Mouse (Mus musculus) 3134 (cell line): ENCODE data around the gene Ttll7.
A peak's percentile ranks its signal among the peaks of the same experiment; 100 is the strongest.

Experiments
- DNase-seq: peaks from one replicate; pipeline ENCODE4 v3.0.0-alpha.2; 2011; ENCODE audit warnings: low spot score; ENCODE audit not compliant: insufficient read length; ENCODE audit errors: extremely low read depth

Gene Ttll7

DNA sequence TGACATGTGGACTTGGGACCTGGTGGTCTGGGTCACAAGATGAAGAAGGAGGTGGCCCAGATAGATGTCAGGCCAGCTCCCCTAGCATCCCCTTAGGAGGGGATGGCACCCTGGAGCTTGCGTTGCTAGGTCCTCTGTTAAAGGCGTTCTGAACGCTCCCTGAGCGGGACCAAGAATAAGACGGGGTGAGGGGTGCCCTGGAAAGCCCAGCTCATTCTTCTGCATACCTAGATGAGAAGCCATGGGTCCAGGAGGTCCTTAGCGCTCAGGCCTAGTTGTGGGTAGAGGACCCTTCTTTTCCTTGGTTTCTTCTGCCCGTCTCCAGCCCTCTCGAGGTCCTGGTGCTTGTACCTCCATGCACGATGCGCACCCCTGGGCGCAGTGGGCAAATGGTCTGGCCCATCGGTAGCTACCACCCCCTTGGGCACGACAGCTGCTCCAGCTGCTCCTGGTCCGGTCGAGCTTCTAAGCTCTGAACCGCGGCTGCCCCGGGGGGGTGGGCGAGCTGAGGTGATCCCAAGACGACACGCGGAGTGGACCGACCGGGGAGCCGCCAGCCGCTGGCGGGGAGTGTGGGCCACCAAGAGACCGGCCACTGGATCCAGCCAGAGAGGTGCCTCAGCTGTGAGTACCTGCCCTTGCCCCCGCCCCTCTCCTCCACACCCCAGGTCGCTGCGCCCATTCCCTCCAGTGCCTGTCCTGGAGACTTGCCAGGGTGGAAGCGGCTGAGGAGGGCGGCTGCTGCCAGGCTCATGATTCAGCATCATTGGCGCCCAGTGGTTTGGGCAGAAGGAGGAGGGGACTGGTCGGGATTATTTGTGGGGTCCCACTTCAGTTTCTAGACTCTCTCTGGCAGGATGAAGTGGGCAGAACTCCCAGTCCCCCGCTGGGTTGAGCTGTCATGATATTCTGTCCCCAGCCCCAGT lies at the start of gene Ttll7:
Gene Ttll7, plus strand, starts transcription at position 402 of the 926 bp plus-strand sequence.
- peak; percentile 97 for DNase-seq

DNA sequence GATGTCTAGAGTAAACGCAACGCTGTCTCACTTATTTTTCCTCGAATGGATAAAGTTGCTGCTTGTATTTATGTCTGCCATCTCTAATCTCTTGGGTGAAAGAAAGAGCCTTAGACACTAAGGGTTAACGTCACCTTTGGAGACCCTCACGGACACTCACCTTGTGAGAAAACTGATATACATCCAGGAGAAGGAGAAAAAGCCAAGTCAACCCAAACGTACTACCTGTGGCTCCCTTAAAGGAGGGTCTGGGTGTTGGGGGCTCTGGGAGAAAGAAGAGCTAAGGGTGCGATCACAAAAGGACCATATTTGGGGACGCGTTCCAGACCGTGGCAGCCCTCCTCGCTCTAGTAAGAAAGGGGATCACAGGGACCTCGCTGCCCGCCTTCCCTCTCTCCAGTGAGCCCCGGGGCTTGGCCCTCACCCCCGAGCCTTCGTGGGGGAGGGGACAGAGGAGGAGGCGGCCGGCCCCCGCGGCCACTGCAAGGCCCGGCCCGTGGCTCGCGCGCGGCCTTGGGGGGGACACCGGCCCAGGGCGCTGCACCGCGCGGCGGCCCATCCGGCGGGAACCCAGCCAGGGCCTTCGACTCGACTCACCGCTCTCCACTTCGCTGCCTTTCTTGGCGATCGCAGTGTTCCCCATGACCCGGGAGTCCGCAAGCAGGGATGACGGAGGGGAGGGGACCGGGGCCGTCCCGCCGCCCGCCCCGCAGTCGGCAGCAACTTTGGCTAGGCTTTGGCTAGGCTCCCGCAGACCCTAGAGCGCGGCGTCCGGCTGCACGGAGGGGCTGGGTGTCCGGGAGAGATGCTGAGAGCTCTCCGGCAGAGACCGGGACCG lies 39.9 kb upstream of the Ttll7 start:
- peak; percentile 68 for DNase-seq

DNA sequence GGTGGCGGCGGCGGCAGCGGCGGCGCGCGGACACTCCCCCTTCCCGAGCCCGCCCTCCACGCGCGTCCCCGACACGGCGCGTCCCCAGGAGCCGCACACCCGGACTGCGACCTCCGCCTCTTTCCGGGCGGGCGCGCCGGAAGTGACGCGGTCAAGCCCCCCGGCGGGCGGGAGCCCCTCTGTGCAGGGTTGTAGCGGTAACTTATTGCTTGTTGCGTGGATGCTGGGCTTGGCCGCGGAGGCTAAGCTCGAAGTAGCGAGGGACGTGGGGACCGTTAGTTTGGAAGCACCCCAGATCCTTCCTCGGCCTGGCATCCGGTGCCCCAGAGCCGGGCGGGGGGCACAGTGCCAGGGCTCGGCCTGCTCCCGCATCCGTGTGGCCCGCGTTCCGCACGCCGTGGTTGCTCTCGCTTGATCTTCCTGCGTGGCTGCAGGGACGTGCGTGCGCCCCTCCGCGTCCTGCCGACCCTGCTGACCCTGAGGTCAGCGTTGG lies 39.2 kb upstream of the Ttll7 start, which contains the start of gene Prkacb:
Gene Prkacb, minus strand, starts transcription at position 90 of the 493 bp plus-strand sequence.
- DNase-seq, result peak; percentile 88

DNA sequence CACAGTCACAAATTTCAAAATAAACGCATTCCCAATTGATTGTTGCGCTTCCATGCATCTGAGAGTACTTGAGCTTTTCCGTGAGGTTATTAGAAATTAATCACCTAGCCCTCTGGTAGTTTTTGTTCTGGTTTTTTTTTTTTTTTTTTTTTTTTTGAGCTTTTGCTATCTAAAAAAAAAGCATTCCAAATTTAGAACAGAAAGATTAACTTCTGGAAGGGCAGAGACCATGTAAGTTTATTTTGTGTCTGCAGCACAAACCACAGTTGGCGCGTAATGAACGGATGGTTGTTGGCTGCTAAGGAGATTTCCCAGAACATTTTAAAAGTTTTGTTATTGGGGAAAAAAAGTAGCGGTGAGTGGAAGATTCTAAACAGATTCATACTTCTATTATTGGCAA lies 38.5 kb upstream of the Ttll7 start:
- DNase-seq, result no peak

DNA sequence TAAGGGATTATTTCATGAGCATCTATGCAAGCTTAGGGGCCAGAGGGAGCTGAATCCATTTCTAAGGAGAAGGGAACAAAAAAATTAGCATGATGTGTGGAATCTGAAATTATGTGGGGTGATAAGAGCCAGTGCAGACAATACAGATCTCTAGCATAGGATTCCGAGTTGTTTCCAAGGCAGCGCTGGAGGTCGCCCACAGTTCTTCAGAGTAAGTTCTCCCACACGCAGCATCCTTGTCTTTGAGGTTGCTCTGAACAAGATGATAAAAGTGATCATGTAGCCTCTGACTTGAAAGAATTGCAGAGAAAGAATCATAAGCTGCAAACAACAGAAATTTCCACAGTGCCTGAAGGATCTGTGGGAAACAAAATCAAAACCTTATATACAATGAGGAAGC lies 31.4 kb upstream of the Ttll7 start:
- no peak for DNase-seq

DNA sequence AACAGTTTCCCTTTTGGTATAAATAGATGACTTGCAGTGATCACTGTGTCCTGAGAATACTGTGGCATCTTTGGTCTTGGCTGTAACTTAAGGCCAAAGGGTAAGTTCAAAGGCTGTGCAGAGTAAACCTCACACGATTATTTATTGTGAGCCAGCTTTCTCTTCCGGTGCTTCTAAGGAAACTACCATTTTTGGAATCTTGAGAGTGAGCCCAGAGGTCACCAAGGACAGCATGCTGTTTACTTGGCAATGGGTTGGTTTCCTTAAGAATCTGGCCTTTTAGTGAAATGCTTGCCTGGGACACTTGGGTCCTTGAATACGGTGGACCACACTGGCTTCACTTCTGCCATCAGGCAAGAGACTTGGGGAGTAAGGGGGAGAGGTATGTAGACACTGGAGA lies 9.4 kb upstream of the Ttll7 start:
- no peak for DNase-seq

DNA sequence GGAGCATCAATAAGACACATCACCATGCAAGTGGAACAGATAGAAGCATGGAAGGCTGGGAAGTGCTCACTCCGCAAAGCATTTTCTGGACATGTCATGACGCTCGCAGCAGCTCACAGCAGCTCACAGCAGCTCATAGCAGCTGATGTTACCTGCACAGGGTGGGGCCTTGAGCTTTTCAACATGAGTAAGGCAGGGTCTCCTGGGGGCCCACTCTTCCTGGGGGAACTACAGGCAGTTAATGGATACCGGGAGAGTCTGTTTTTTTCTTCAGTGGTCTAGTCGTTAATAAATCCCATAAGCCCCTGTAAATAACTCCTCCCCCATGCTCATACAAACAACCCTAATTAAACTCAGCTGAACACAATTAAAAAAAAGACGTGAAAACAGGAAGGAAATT lies 8.7 kb upstream of the Ttll7 start:
- no peak for DNase-seq

DNA sequence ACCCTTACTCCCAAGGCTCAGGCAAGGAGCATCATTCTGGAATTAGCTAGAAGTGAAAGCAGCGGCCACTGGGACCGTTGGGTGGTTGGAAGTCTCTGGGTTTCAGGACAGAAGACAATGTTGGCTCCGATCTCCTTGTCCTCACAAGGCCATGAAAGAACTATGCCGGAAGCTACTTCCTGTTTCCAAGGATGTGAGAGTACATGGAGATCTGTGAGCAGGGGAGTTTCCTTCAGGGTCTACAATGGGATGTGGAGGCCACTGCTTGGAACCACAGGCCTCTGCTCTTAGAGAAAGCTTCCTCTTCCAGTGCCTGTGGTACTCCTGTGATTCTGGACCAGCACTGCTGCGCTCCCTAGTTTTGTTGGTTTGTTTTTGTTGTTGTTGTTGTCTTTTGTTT lies 5.9 kb upstream of the Ttll7 start:
- no peak for DNase-seq

DNA sequence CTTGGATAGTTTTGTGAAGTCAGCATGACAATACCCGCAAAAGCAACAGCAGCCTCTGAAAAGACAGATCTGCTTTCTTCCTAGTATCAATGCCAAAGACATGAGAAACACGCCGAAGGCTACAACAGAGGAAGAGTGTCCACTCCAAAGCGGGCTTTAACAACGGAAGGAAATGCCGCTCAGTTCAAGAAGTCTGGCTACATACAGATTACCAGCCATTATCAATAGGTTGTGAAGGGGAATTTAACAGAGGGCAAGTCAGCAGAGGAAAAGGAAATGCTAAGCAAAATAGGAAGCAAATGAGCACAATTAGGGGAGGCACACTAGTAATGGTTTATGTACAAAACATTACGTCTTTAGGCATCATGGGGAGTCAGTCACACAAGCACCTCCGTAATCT lies 4.1 kb upstream of the Ttll7 start:
- DNase-seq, result no peak

DNA sequence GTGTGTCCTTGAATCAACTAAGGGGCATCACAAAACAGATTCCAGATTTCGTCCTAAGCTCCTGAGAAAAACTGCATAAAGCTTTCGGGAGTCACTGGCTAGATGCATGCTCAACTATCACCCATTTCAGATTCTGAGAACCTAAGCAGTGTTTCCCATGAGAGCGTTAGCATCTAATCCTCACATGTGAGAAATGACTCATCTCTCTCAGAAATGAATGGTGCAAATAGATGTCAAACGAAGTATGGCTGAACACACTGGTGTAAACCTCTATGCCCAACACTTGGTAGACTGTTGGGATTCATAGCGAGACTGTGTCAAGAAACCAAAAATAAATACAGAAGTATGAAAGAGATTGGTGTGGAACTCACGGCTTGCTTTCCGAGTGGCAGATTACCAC lies 2.8 kb upstream of the Ttll7 start:
- DNase-seq, result no peak

DNA sequence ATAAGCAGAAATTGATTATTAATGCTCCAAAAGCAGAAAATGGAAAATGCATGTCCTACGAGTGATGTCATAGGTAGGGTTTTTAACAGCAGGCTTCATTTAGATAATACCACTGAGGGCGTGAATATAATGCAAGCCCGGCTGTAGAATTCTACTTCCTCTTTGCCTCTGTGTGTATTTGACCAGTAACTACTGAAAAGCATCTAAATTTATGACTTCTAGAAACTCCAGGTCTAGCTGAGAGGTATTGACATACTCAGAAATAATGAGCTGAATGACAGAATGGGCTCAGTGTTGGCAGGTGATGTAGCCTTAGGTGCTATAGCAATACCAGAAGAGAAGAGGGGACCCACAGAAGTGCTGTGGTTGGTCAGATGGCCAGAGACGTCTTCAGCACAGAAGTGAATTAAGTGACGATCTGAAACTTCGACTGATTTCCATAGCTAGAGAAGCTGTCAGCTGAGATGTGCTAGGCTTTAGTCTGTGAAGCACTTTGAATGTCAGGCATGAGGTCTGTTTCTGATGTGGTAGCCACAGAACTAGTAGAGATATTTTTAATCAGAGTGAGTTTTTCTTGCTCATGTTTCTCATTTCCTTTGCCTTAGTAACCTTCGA lies 2.4 kb downstream of the Ttll7 start:
- DNase-seq, result no peak

DNA sequence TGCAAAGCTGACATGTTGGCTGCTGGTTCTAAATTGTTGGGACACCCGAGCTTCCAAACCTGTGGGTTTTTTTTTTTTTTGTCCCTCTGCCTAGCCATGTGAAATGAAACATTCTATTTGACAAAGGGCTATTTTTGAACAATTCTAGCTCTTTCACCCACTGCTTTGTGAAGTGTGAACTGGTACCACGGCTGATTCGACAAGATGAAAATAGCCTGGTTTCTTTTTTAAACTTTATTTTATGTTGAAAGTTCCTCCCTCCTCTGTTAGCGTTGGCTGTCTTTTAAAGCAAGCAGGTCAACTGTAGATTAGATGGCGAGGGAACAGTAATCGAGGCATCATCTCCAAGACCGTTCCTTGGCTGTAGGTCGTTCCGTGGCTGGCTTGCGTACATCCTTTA lies 5.2 kb downstream of the Ttll7 start:
- DNase-seq, result no peak

DNA sequence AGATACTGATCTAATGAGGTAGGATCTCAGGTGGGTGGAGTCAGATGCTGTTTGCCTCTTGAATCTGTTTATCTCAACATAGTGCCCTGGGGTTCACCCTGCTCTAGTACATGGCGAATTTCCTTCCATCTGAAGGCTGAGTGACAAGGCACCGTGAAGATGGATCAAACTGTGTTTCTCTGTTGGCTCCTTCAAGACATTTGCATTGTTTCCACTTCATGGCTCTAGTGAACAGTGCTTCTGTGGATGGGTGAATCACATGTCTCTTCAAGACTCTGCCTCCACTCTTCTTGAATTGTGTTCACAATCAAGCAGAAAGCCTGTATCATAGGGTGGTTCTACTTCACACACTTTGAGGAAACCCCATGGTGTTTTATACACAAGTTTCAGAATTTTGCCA lies 8.1 kb downstream of the Ttll7 start:
- DNase-seq, result no peak

DNA sequence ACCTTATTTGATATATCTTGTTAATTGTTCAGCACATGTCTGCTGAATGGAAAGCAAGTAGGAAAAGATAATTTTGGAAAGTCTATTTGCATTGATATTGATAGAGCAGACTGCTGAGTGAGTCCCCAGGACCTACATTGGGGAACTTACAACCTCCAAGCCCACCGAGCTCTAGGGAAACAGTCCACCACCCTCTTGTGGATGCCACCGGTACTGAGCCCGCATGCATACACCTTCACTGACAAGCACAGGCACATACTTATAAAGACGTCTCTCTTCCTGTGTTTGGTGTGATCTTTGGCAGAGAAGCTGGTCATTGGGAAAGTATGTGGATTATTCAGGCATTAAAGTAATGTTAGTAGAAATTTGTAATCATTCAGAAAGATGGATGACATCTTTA lies 14.4 kb downstream of the Ttll7 start:
- no peak for DNase-seq

DNA sequence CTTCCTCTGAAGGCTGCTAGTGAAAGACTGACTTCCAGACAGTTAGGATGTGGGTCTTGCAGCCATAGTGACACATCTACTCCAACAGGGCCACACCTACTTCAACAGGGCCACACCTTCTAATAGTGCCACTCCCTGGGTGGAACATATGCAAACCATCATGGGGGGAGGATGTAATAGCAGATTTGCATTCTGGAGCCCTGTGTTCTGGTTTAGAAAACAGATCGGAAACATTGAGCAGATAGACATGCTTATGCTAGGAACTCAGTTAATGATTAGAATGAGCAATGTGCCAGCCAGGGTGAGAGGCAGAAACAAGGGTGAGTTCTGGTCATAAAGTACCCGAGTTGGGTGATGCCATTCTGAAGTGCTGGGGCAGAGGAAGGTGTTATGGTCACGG lies 19.8 kb downstream of the Ttll7 start:
- no peak for DNase-seq

DNA sequence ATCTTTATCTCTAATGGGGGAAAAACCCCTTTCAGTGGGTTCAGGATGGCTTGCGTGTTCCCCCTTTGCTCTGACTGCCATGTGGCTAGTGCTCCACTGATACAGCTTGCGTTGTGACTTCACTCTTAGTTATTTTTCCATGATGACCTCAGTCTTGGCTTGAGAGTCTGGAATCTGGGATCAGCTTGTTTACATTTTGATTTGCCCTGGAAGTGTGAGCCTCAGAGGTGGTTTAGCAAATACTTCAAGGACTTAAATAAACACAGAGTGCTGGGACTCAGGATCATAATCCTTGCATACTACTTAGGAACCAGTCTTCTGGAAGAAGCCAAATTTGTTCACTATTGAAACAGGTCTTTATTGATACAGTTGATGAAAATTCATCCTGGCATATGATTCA lies 23.8 kb downstream of the Ttll7 start:
- peak; percentile 60 for DNase-seq

DNA sequence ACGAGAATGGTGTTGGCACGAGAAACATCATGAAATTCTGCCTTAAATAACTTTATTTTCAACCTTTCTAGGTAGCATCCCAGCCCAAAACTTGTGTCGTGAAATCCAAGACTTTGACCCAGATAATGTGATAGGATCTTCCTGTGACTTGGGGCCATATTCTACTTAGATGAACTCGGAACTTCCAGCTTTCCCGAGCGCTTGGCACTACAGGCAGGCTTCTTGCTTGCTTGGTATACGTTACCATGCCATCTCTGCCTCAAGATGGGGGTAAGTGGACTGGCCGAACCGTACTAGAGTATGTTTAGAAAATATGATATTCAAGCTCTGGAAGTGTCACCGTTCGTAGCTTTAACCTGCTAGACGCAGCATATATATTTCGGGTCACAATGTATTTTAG lies 41.8 kb downstream of the Ttll7 start:
- DNase-seq, result no peak

DNA sequence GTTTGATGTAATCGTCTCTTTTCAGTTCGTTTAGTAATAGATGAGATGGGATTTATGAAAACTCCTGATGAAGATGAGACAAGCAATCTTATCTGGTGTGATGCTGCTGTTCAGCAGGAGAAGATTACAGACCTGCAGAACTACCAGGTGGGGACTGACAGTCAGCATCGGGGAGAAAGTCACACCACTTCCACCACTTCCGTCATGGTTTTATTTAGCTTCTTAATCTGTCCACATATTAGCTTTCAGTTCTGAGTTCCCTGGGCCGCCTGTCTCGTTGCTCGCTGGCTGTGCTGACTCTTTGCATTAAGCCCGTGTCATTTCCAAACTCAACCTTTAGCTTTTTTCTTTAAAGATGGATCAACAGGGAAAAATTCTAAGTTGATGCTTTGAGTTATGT lies 44.4 kb downstream of the Ttll7 start:
- no peak for DNase-seq

DNA sequence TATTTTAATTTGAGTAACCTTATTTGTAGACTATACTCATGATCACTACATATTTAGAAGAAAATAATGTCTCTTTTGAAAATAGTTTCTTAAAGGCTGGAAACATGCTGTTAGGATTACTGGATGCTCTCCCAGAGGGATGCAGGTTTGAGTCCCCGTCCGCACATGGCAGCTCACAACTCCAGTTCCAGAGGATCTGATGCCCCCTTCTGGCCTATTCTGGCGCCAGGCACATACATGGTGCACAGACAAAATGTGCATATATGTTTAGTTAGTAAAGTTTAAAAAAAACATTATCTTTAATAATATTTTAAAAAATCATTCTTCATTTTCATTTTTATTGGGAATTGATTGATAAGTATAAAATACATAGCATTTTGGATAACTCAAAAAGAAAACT lies 47.9 kb downstream of the Ttll7 start:
- DNase-seq, result no peak

DNA sequence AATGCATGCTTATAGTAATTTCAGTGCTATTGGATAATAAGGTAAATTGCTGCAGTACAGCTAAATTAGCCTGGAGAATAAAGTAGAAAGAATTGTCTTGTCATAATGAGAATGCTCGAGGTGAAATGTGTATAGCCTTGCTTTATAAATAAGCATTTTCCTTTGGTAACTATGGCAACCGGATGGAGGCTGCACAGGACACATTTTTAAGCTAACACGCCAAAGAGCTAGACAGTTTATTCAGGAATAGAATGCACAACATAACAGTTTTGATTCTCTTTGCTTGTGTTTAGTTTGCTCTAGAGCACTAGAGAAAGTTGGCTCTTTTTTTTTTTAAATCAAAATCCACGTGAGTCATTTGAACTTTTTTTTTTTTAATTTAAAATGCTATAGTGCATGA lies 49.6 kb downstream of the Ttll7 start:
- no peak for DNase-seq

DNA sequence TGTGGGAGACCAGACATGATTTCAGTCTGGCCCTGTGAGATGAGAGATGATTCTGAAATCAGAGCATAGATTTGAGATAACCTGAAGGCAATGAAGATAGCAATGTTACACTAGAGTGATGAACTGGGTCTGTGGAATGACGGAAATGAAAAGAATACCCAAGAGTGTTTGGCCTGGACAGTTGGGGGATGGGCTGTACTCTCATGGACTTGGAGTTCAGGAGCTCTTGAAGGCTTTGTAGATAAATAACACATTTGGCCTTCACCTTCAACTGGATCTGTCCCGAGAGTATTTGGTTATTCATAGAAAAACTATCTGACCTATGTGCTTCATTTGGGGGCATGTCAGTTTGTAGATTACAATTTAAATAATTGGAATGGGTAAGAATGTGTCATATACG lies 53.4 kb downstream of the Ttll7 start:
- no peak for DNase-seq
